Mouse (Mus musculus): Measurements from ENCODE around the gene Med6. TPM values are rescaled to one million over a fixed set of nuclear protein-coding genes. Genes with fewer than 3 reads are reported as not detected.
A peak's percentile ranks its signal among the peaks of the same experiment; 100 is the strongest.
"Not testable (repeated sequence)": the region's sequence is repeated elsewhere in the genome, so short reads cannot be mapped to it uniquely, and the experiment has no call there.

Gene Med6
- polyA plus RNA-seq, 1 experiment from 2014 or later = 38.1 TPM

DNA sequence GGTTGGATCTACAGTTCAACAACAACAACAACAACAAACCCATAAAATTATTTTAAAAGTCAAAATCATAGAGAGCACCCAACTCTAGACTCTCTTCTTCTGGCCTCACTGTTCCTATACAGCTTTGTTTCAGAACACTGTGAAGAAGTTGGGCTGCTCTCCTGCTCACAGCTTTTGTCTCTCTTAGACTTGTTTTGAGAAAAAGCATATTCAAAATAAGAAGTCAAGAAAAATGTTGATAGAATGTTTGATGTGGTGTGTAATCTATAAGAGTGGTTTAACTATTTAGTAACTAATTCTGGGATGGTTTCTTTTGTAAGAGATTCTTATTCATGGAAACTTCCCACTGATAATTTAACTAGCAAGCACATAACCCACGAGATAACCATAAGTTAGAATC, 26.4 kb downstream of the Med6 start, which contains the start of gene Adam21:
TSS of gene Adam21 (minus strand) at position 101 of the 400 bp plus-strand sequence.
- 88% methylated on average over 1 of the region's 1 CpGs for WGBS
- Histone ChIP-seq H3K9ac (ENCODE audit: low read depth, low read length) (no peak within 1 kb of the TSS), H3K4me3 (ENCODE audit: low read length) (no peak within 1 kb of the TSS), H3K36me3 (ENCODE audit: control insufficient read depth, insufficient read depth, low read length) (peaks cover 9% of the 10 kb centered on the region; the same call in 1 of the 2 replicates), H3K27ac (ENCODE audit: low read depth, low read length) (no peak within 1 kb of the TSS), H3K9me3 (ENCODE audit: control insufficient read depth, low read length) (no peaks in the 10 kb centered on the region), H3K4me1 (ENCODE audit: control insufficient read depth, insufficient read depth, low read depth, low read length) (no peaks in the 10 kb centered on the region), H3K4me2 (ENCODE audit: low read length) (no peak within 1 kb of the TSS), H3K27me3 (replicated peaks; ENCODE audit: control insufficient read depth, insufficient read depth, low read length) (no peaks in the 10 kb centered on the region)
- no peak for ATAC-seq

- ATAC-seq = no peak
- H3K4me1 ChIP-seq (ENCODE audit: control insufficient read depth, insufficient read depth, low read depth, low read length) = no peaks in the 10 kb centered on the region
- H3K9ac ChIP-seq (ENCODE audit: low read depth, low read length) = no peak overlapping the region
- no peaks in the 10 kb centered on the region for H3K27me3 ChIP-seq (replicated peaks; ENCODE audit: control insufficient read depth, insufficient read depth, low read length)
- no peak overlapping the region for H3K4me2 ChIP-seq (ENCODE audit: low read length)
- no peaks in the 10 kb centered on the region for H3K9me3 ChIP-seq (ENCODE audit: control insufficient read depth, low read length)
- no peak overlapping the region for H3K4me3 ChIP-seq (ENCODE audit: low read length)
- WGBS = 77% methylated on average over 5 of the region's 5 CpGs
- H3K27ac ChIP-seq (ENCODE audit: low read depth, low read length) = no peak overlapping the region
- peaks cover 8% of the 10 kb centered on the region; the same call in 1 of the 2 replicates for H3K36me3 ChIP-seq (ENCODE audit: control insufficient read depth, insufficient read depth, low read length)
Measured at GRCm38 (mm10) chr12:81567931-81568330, 26.9 kb downstream of the Med6 start.

- Histone ChIP-seq H3K4me3 (ENCODE audit: low read length) (no peak overlapping the region), H3K36me3 (ENCODE audit: control insufficient read depth, insufficient read depth, low read length) (0 out of 2 replicates have a peak, but pooled peaks cover 2% of the 10 kb centered on the region), H3K9me3 (ENCODE audit: control insufficient read depth, low read length) (no peaks in the 10 kb centered on the region), H3K27ac (ENCODE audit: low read depth, low read length) (no peak overlapping the region), H3K9ac (ENCODE audit: low read depth, low read length) (no peak overlapping the region), H3K27me3 (replicated peaks; ENCODE audit: control insufficient read depth, insufficient read depth, low read length) (no peaks in the 10 kb centered on the region), H3K4me2 (ENCODE audit: low read length) (no peak overlapping the region), H3K4me1 (ENCODE audit: control insufficient read depth, insufficient read depth, low read depth, low read length) (no peaks in the 10 kb centered on the region)
- ATAC-seq = no peak
- WGBS = 98% methylated on average over 3 of the region's 3 CpGs
Measured at GRCm38 (mm10) chr12:81564173-81564572, 30.6 kb downstream of the Med6 start.

DNA sequence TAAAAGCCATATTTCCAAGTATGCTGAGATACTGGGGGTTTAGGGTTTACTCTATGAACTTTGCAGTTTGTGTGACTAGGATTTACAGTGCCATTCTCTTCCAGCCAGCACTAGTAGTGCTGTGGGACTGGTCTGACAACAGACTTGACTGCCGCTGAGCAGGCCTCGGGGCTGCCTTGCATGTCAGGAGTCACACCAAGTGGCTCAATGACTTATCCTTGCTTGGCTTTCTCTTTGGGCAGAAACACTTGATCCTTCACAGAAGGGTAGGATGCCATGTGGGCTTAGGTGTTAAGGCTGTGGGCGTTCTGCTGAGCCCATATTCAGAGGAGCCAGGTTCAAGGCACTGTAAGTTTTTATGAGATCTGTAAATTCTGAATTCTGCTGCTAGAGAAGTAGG, 45.5 kb downstream of the Med6 start:
- no peaks in the 10 kb centered on the region for H3K4me1 ChIP-seq (ENCODE audit: control insufficient read depth, insufficient read depth, low read depth, low read length)
- WGBS = 85% methylated on average over 3 of the region's 3 CpGs
- H3K9ac ChIP-seq (ENCODE audit: low read depth, low read length) = no peak overlapping the region
- no peaks in the 10 kb centered on the region for H3K36me3 ChIP-seq (ENCODE audit: control insufficient read depth, insufficient read depth, low read length)
- H3K27ac ChIP-seq (ENCODE audit: low read depth, low read length) = no peak overlapping the region
- no peak overlapping the region for H3K4me3 ChIP-seq (ENCODE audit: low read length)
- H3K4me2 ChIP-seq (ENCODE audit: low read length) = no peak overlapping the region
- ATAC-seq = no peak
- no peaks in the 10 kb centered on the region for H3K9me3 ChIP-seq (ENCODE audit: control insufficient read depth, low read length)
- H3K27me3 ChIP-seq (replicated peaks; ENCODE audit: control insufficient read depth, insufficient read depth, low read length) = no peaks in the 10 kb centered on the region

- Histone ChIP-seq H3K27ac (ENCODE audit: low read depth, low read length) (no peak overlapping the region), H3K4me1 (ENCODE audit: control insufficient read depth, insufficient read depth, low read depth, low read length) (no peaks in the 10 kb centered on the region), H3K4me2 (ENCODE audit: low read length) (no peak overlapping the region), H3K9me3 (ENCODE audit: control insufficient read depth, low read length) (no peaks in the 10 kb centered on the region), H3K9ac (ENCODE audit: low read depth, low read length) (no peak overlapping the region), H3K4me3 (ENCODE audit: low read length) (no peak overlapping the region), H3K36me3 (ENCODE audit: control insufficient read depth, insufficient read depth, low read length) (no peaks in the 10 kb centered on the region), H3K27me3 (replicated peaks; ENCODE audit: control insufficient read depth, insufficient read depth, low read length) (no peaks in the 10 kb centered on the region)
- ATAC-seq = no peak
- WGBS = 67% methylated on average over 4 of the region's 4 CpGs
Measured at GRCm38 (mm10) chr12:81547163-81547562, 47.6 kb downstream of the Med6 start.

DNA sequence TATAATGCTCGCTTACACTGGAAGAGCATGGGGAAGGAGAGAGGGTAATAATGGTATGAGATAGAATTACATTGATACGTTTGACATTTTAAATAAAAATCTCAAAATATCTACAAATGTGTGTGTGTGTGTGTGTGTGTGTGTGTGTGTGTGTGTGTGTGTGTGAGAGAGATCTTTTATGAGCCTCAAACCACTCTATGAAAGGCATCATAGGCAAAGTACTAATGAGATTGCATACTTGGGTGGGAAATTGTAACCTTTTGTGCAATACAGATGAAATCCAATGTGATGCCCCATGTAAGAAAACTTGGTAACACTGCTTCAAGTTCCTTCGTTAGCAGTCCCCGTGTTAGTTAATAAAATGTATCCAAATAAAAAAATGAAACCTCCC, 61.8 kb downstream of the Med6 start:
- no peak; the same call in 1 of the 2 replicates for ATAC-seq
- peak overlapping the region; percentile 86 for H3K27ac ChIP-seq (ENCODE audit: low read depth, low read length)

GRCm38 (mm10) chr12:81532316-81533028, 62.3 kb downstream of the Med6 start, which contains the start of the genes Gm20498 and Synj2bp:
TSS of gene Gm20498 (minus strand) at chr12:81532905.
TSS of gene Synj2bp (minus strand) at chr12:81532911.
- WGBS = under 1% methylated on average over 46 of the region's 46 CpGs
- Histone ChIP-seq H3K27me3 (replicated peaks; ENCODE audit: control insufficient read depth, insufficient read depth, low read length) (no peaks in the 10 kb centered on the region), H3K9me3 (ENCODE audit: control insufficient read depth, low read length) (no peaks in the 10 kb centered on the region), H3K4me2 (ENCODE audit: low read length) (peak within 1 kb of the TSS; percentile 71), H3K36me3 (ENCODE audit: control insufficient read depth, insufficient read depth, low read length) (no peaks in the 10 kb centered on the region), H3K9ac (ENCODE audit: low read depth, low read length) (peak within 1 kb of the TSS; percentile 90), H3K4me3 (ENCODE audit: low read length) (peak within 1 kb of the TSS; percentile 90), H3K4me1 (ENCODE audit: control insufficient read depth, insufficient read depth, low read depth, low read length) (peaks cover 12% of the 10 kb centered on the region), H3K27ac (ENCODE audit: low read depth, low read length) (peak within 1 kb of the TSS; percentile 86)
- peak; percentile 97 for ATAC-seq

More for the DNA sequence above, 61.8 kb downstream of the Med6 start:
- Histone ChIP-seq H3K36me3 (ENCODE audit: control insufficient read depth, insufficient read depth, low read length) (no peaks in the 10 kb centered on the region), H3K4me2 (ENCODE audit: low read length) (peak overlapping the region; percentile 71), H3K9me3 (ENCODE audit: control insufficient read depth, low read length) (no peaks in the 10 kb centered on the region), H3K4me1 (ENCODE audit: control insufficient read depth, insufficient read depth, low read depth, low read length) (peaks cover 12% of the 10 kb centered on the region), H3K9ac (ENCODE audit: low read depth, low read length) (peak overlapping the region; percentile 90), H3K27me3 (replicated peaks; ENCODE audit: control insufficient read depth, insufficient read depth, low read length) (no peaks in the 10 kb centered on the region), H3K4me3 (ENCODE audit: low read length) (peak overlapping the region; percentile 90)
- 28% methylated on average over 4 of the region's 4 CpGs for whole genome bisulfite sequencing

DNA sequence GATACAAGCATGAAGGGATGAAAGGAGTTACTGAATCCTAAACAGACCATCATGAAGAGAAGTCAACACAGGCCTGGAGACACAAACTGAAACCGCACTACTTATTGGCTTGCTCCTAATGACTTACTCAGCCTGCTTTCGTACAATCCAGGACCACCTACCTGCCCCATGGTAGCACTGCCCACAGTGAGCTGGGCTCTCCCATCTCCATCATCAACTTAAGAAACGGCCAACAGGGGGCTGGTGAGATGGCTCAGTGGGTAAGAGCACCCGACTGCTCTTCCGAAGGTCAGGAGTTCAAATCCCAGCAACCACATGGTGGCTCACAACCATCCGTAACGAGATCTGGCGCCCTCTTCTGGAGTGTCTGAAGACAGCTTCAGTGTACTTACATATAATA, 64.2 kb downstream of the Med6 start:
- H3K9me3 ChIP-seq (ENCODE audit: control insufficient read depth, low read length); H3K4me3 ChIP-seq (ENCODE audit: low read length); ATAC-seq; H3K27ac ChIP-seq (ENCODE audit: low read depth, low read length); H3K9ac ChIP-seq (ENCODE audit: low read depth, low read length); H3K36me3 ChIP-seq (ENCODE audit: control insufficient read depth, insufficient read depth, low read length); H3K27me3 ChIP-seq (replicated peaks; ENCODE audit: control insufficient read depth, insufficient read depth, low read length): not testable (repeated sequence)
- WGBS = 89% methylated on average over 5 of the region's 8 CpGs
- Histone ChIP-seq H3K4me2 (ENCODE audit: low read length) (peak overlapping the region; percentile 27; the same call in 1 of the 2 replicates), H3K4me1 (ENCODE audit: control insufficient read depth, insufficient read depth, low read depth, low read length) (peaks cover 12% of the 10 kb centered on the region)

All from hindbrain, embryonic 16.5 days (tissue).